Mouse (Mus musculus) myocyte (in vitro differentiated cells): Measurements from ENCODE around the gene Elk4.

Experiments used
- CEBPB ChIP-seq: IDR thresholded peaks from 2 replicates; pipeline ENCODE4 v1.6.1; 2011; ENCODE audit warnings: mild to moderate bottlenecking, moderate library complexity; ENCODE audit not compliant: poor library complexity, insufficient read depth, severe bottlenecking
- E2F4 ChIP-seq: IDR thresholded peaks from one replicate; pipeline ENCODE4 v1.6.1; 2011; ENCODE audit warnings: mild to moderate bottlenecking, control low read depth, moderate library complexity; ENCODE audit not compliant: insufficient read depth
- MAX ChIP-seq: IDR thresholded peaks from one replicate; pipeline ENCODE4 v1.6.1; 2011; ENCODE audit warnings: low read depth, mild to moderate bottlenecking, control low read depth
- MYOD1 ChIP-seq, 3 experiments: IDR thresholded peaks; one replicate each; pipeline ENCODE4 v1.6.1; 2011; ENCODE audit warnings: control low read depth in 2 of 3, low read depth in 2 of 3, mild to moderate bottlenecking in 2 of 3, moderate library complexity in 1 of 3; ENCODE audit not compliant: insufficient read length in 2 of 3, control insufficient read depth in 1 of 3
- MYOG ChIP-seq, 3 experiments: IDR thresholded peaks; one replicate each; pipeline ENCODE4 v1.6.1; 2011; ENCODE audit warnings: control low read depth in 2 of 3, low read depth in 2 of 3, mild to moderate bottlenecking in 2 of 3; ENCODE audit not compliant: insufficient read length in 2 of 3, control insufficient read depth in 1 of 3, insufficient read depth in 1 of 3
- POLR2A ChIP-seq: IDR thresholded peaks from one replicate; pipeline ENCODE4 v1.6.1; 2011; ENCODE audit warnings: low read depth, mild to moderate bottlenecking, control low read depth, moderate library complexity; ENCODE audit not compliant: insufficient read length
- POLR2AphosphoS2 ChIP-seq: IDR thresholded peaks from one replicate; pipeline ENCODE4 v1.6.1; 2011; ENCODE audit warnings: low read depth, control low read depth; ENCODE audit not compliant: insufficient read length
- REST ChIP-seq: IDR thresholded peaks from one replicate; pipeline ENCODE4 v1.6.1; 2011; ENCODE audit warnings: mild to moderate bottlenecking, control low read depth, moderate library complexity; ENCODE audit not compliant: insufficient read depth, insufficient read length
- SRF ChIP-seq: IDR thresholded peaks from one replicate; pipeline ENCODE4 v1.6.1; 2011; ENCODE audit warnings: low read depth; ENCODE audit not compliant: control insufficient read depth, insufficient read length
- TCF12 ChIP-seq: IDR thresholded peaks from one replicate; pipeline ENCODE4 v1.6.1; 2011; ENCODE audit warnings: mild to moderate bottlenecking, control low read depth; ENCODE audit not compliant: poor library complexity, insufficient read depth, severe bottlenecking
- TCF3 ChIP-seq: IDR thresholded peaks from one replicate; pipeline ENCODE4 v1.6.1; 2011; ENCODE audit warnings: low read depth, control low read depth; ENCODE audit not compliant: insufficient read length
- USF1 ChIP-seq: IDR thresholded peaks from one replicate; pipeline ENCODE4 v1.6.1; 2011; ENCODE audit warnings: low read depth, mild to moderate bottlenecking, control low read depth, moderate library complexity

DNA sequence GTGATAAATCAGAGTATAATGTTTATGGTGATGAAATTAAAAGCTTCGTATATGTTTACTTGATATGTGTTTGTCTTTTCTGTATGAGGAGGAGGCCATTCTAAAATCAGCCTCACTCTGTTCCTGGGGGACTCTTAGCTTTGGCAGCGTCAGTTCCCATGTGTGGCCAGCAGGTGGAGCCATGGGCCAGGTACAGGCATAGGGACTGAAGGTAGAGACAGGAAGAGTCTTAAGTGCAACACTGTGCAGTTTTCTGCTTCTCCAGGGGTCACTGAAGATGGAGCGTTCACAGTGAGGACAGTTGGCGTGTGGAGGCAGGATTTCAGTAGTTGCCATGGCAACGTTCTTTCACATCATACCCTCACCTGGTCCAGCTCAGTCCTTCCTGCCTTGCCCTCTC is 24.5 kb upstream of the Elk4 start:
- no peak for TF ChIP-seq POLR2A
- TF ChIP-seq MYOG (IDR thresholded peaks at IDR 0.05; ENCODE audit: control insufficient read depth in 1 of 3, insufficient read depth in 1 of 3, insufficient read length in 2 of 3, low read depth in 2 of 3): no peak
- TF ChIP-seq USF1: no peak
- no peak for TF ChIP-seq CEBPB
- TF ChIP-seq SRF: no peak
- TF ChIP-seq POLR2AphosphoS2: no peak
- TF ChIP-seq MAX: no peak
- no peak for TF ChIP-seq MYOD1 (IDR thresholded peaks at IDR 0.05; ENCODE audit: control insufficient read depth in 1 of 3, insufficient read length in 2 of 3, low read depth in 2 of 3)
- no peak for TF ChIP-seq REST
- TF ChIP-seq TCF3: no peak
- no peak for TF ChIP-seq E2F4
- no peak for TF ChIP-seq TCF12
